ENCODE assay signal across 15 mouse cellular contexts in genomic region chr4:54170202-54170931, GRCm38 (mm10).
A peak's percentile ranks its signal among the peaks of the same experiment; 100 is the strongest.
DNase-seq lines count a peak whose midpoint lies in the region; ATAC-seq lines count a peak whose summit lies in the region.
"Had no signal": no experiment of that assay in that cellular context is flagged by ENCODE, and none has a peak within 500 bp of the region (broad histone marks: within the 10 kb centered on the region; RNA-seq: fewer than 3 reads in every experiment).

No protein-coding gene starts in this region.

- 58% methylated on average over 13 of the region's 13 CpGs for WGBS in kidney, embryonic 15.5 days
- 71% methylated on average over 13 of the region's 13 CpGs for WGBS in limb, embryonic 10.5 days

- H3K4me1 ChIP-seq in kidney, embryonic 15.5 days: no peaks in the 10 kb centered on the region
- H3K4me1 ChIP-seq in limb, embryonic 10.5 days: peaks cover 13% of the 10 kb centered on the region
- H3K4me1 ChIP-seq: embryonic facial prominence, embryonic 13.5 days; liver, embryonic 15.5 days had no signal

- H3K4me3 ChIP-seq in kidney, embryonic 15.5 days (replicated peaks): no peak overlapping the region
- H3K4me3 ChIP-seq in limb, embryonic 10.5 days: no peak overlapping the region
- H3K4me3 ChIP-seq: embryonic facial prominence, embryonic 13.5 days; liver, embryonic 15.5 days had no signal

- no peak overlapping the region for H3K9ac ChIP-seq in kidney, embryonic 15.5 days
- H3K9ac ChIP-seq: embryonic facial prominence, embryonic 13.5 days; forebrain, postnatal 0 days; liver, embryonic 15.5 days had no signal

- no peaks in the 10 kb centered on the region for H3K9me3 ChIP-seq in kidney, embryonic 15.5 days (replicated peaks)
- no peaks in the 10 kb centered on the region for H3K9me3 ChIP-seq in limb, embryonic 10.5 days (replicated peaks)
- H3K9me3 ChIP-seq: embryonic facial prominence, embryonic 13.5 days; liver, embryonic 15.5 days had no signal

- no peak for ATAC-seq in kidney, embryonic 15.5 days (replicated peaks; ENCODE audit: low FRiP score)
- ATAC-seq: forebrain, postnatal 0 days; lung, postnatal 0 days had no signal

- DNase-seq in kidney, postnatal 14 days: peak; percentile 5
- peak; percentile 44 for DNase-seq in gastrocnemius, postnatal 10 days
- peak; percentile 36 for DNase-seq in limb, embryonic 10.5 days (ENCODE audit: low spot score)
- DNase-seq in retina, embryonic 14.5 days (ENCODE audit: low spot score): peak; percentile 22
- DNase-seq in cerebellum, adult 11 months: no peak
- DNase-seq in lung, postnatal 10 days: no peak
- DNase-seq: adrenal gland, adult 2 months; forebrain, postnatal 0 days; left cerebral cortex, postnatal 4 days; midbrain, embryonic 14.5 days had no signal

- no peaks in the 10 kb centered on the region for H3K27me3 ChIP-seq in kidney, embryonic 15.5 days
- H3K27me3 ChIP-seq in limb, embryonic 10.5 days (ENCODE audit: low read depth, poor library complexity, severe bottlenecking): no peaks in the 10 kb centered on the region
- H3K27me3 ChIP-seq: embryonic facial prominence, embryonic 13.5 days; liver, embryonic 15.5 days had no signal

- H3K4me2 ChIP-seq in kidney, embryonic 15.5 days: no peak overlapping the region
- H3K4me2 ChIP-seq: embryonic facial prominence, embryonic 13.5 days; liver, embryonic 15.5 days had no signal

- no peaks in the 10 kb centered on the region for H3K36me3 ChIP-seq in kidney, embryonic 15.5 days
- no peaks in the 10 kb centered on the region for H3K36me3 ChIP-seq in limb, embryonic 10.5 days
- H3K36me3 ChIP-seq: embryonic facial prominence, embryonic 13.5 days; liver, embryonic 15.5 days had no signal

- no peak overlapping the region for H3K27ac ChIP-seq in kidney, embryonic 15.5 days
- H3K27ac ChIP-seq in limb, embryonic 10.5 days: 0 out of 2 replicates have a peak overlapping the region, but pooled peaks have one; percentile 25
- H3K27ac ChIP-seq: embryonic facial prominence, embryonic 13.5 days; liver, embryonic 15.5 days; stomach, postnatal 0 days had no signal

Comparison
In these comparisons a context has a peak if more than half of its experiments do, and no peak if none do; other contexts are left out.
1. DNase-seq: peak in kidney, postnatal 14 days (single experiment), gastrocnemius, postnatal 10 days (single experiment), limb, embryonic 10.5 days (single experiment) and retina, embryonic 14.5 days (single experiment); none in cerebellum, adult 11 months (single experiment) and lung, postnatal 10 days (single experiment).